Mouse (Mus musculus) ES-E14 (cell line): ENCODE results near the gene Kalrn. TPM values are rescaled to one million over a fixed set of nuclear protein-coding genes. Genes with fewer than 3 reads are reported as not detected.

Source experiments
- DNase-seq: peaks from one replicate; pipeline ENCODE4 v3.0.0-alpha.2; 2013; ENCODE audit warnings: low read depth, low spot score
- H3K27ac ChIP-seq: 2 replicates; pipeline ENCODE4 v1.5.1; 2012; ENCODE audit warnings: low read depth, mild to moderate bottlenecking, low read length, moderate library complexity, mixed read lengths; ENCODE audit not compliant: poor library complexity, insufficient read depth, severe bottlenecking
- H3K36me3 ChIP-seq: 2 replicates; pipeline ENCODE4 v1.6.1; 2012; ENCODE audit warnings: mild to moderate bottlenecking, low read length, moderate library complexity, mixed read lengths; ENCODE audit not compliant: control insufficient read depth, poor library complexity, insufficient read depth, severe bottlenecking
- H3K4me1 ChIP-seq, 2 experiments: fragments of 150-350 bp in 1 of 2; sonication (generic) in 1 of 2; 2 replicates each; pipeline ENCODE4 v1.6.1; 2012; ENCODE audit warnings: low read length in 2 of 2, mild to moderate bottlenecking in 1 of 2, mixed read lengths in 1 of 2; ENCODE audit not compliant: control insufficient read depth in 2 of 2, insufficient read depth in 2 of 2, poor library complexity in 1 of 2
- H3K4me3 ChIP-seq, 2 experiments: fragments of 150-350 bp in 1 of 2; sonication (generic) in 1 of 2; 2 replicates each; pipeline ENCODE4 v1.5.1; 2012; ENCODE audit warnings: low read length in 2 of 2, low read depth in 1 of 2, mild to moderate bottlenecking in 1 of 2, mixed read lengths in 1 of 2; ENCODE audit not compliant: insufficient read depth in 1 of 2, poor library complexity in 1 of 2, severe bottlenecking in 1 of 2
- H3K9ac ChIP-seq: 2 replicates; pipeline ENCODE4 v1.6.1; 2012; ENCODE audit warnings: low read depth, mild to moderate bottlenecking, low read length, mixed read lengths; ENCODE audit not compliant: poor library complexity, insufficient read depth, severe bottlenecking
- H3K9me3 ChIP-seq: fragments of 150-350 bp; sonication (generic); 2 replicates; pipeline ENCODE4 v1.6.1; 2012; ENCODE audit warnings: low read depth, mild to moderate bottlenecking, low read length; ENCODE audit not compliant: control insufficient read depth, insufficient read depth
- CHD2 ChIP-seq: IDR thresholded peaks from 2 replicates; pipeline ENCODE4 v1.6.1; 2014; ENCODE audit warnings: mild to moderate bottlenecking, low read depth, low read length, inconsistent platforms
- HCFC1 ChIP-seq: IDR thresholded peaks from 2 replicates; pipeline ENCODE4 v1.6.1; 2012; ENCODE audit warnings: low read length, inconsistent platforms, borderline replicate concordance; ENCODE audit not compliant: insufficient read depth
- MAFK ChIP-seq: IDR thresholded peaks from 2 replicates; pipeline ENCODE4 v1.6.1; 2014; ENCODE audit warnings: mild to moderate bottlenecking, low read depth, low read length, inconsistent platforms; ENCODE audit not compliant: insufficient read depth
- ZC3H11A ChIP-seq: IDR thresholded peaks from 2 replicates; pipeline ENCODE4 v1.6.1; 2012; ENCODE audit warnings: low read depth, mild to moderate bottlenecking, inconsistent platforms, low read length, borderline replicate concordance
- ZNF384 ChIP-seq: IDR thresholded peaks from 2 replicates; pipeline ENCODE4 v1.6.1; 2012; ENCODE audit warnings: low read depth, low read length, inconsistent platforms
- in situ Hi-C, 2 experiments: fragments of 600-800 bp; cut with MboI; formaldehyde crosslinking; loops; one replicate each; pipeline ENCODE4 v1.15.1; 2025; ENCODE audit warnings: low sequenced_read_pairs in 2 of 2, inconsistent platforms in 1 of 2; ENCODE audit not compliant: unreplicated experiment in 2 of 2
- total RNA-seq: library from RNA; depleted of rRNA; stranded (reverse); fragments of 300-350 nt; gene quantifications from 2 replicates; pipeline ENCODE4 v1.2.3, GENCODE M21; 2012; rRNA removed

The Kalrn gene
- total RNA-seq: 9.9 and 15.7 TPM in 2 replicates

DNA sequence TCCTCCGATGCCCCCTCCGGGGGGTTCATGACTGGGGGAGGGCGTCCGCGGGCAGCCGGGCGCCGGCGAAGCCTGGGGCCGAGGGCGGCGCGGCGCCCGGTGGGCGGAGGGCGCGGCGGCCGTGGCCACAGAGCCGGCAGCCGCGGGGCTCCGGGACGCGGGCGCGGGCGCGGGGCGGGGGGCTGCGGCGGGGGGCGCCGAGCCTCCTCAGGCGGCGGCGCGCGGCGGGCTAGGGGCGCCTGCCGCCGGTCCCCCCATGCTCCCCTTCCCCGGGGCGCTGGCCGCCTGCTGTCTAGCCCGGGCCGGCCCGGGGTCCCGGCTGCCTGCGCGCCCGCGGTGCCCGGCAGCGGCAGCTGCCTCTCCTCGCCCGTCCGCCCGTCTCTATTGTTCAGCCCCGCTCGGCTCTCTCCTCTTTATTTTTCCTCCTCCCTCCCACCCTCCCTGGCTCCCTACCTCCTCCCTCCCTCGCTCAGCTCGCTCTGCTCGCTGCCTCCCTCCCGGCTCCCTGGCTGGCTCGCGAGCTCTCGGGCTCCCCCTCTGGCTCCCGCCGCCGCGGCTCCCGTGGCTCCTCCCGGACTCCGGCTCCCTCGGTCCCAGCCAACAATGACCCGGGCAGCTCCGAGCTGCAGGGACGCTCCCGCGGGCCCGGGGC lies at the start of gene Kalrn:
Kalrn (minus strand) TSS at position 382 of the 652 bp plus-strand sequence.
- DNase-seq: peak; percentile 58
- in situ Hi-C loops: no loop called here
- TF ChIP-seq ZNF384: no peak
- no peak for TF ChIP-seq MAFK
- no peak for TF ChIP-seq ZC3H11A
- no peak for TF ChIP-seq HCFC1
- no peak for TF ChIP-seq CHD2
- peak within 1 kb of the TSS; percentile 64 for H3K9ac ChIP-seq
- no peaks in the 10 kb centered on the region for H3K9me3 ChIP-seq
- no peaks in the 10 kb centered on the region; a peak in 1 of 4 replicates for H3K4me1 ChIP-seq
- peak within 1 kb of the TSS; percentile 73 to 76 for H3K4me3 ChIP-seq
- H3K36me3 ChIP-seq: no peaks in the 10 kb centered on the region
- H3K27ac ChIP-seq: no peak within 1 kb of the TSS

DNA sequence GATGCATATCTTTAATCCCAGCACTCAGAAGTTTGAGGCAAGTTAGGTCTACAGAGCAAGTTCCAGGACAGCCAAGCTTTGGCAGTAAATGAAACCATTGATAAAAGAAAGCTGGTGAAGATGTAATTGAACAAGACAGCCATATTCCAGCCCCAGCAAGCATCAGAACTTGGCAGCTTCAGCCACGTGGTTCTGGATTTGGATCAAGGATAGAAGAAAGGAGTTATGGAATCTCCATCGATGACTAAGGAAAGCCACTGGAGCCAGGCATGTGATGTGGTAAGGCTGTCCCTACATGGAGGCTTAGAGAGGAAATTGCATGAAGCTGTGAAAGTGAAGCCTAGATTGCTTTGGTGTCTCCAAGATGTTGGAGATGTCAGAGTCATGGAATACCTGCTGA lies 40.7 kb upstream of the Kalrn start:
- in situ Hi-C loops: no loop called here

DNA sequence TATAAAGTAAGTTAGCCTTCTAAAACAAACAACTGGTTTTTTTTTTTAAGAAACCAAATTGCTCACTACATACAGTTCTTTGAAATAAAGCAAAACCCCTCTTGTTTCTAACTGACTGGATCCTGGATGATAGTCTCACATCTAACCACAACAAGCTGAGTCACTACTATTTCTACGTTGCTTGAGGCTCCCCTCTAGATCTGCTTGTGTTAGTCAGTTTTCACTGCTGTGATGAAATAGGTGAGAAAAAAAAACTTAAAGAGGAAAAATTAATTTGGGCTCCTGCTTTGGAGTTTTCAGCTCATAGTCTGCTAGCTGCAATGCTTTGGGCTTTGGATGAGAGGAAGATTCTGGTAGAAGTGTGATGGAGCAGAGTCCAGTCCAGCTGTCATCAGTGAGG lies 36.8 kb upstream of the Kalrn start:
- no peak for DNase-seq
- Histone ChIP-seq H3K9ac (no peak overlapping the region), H3K36me3 (no peaks in the 10 kb centered on the region), H3K27ac (no peak overlapping the region), H3K9me3 (no peaks in the 10 kb centered on the region), H3K4me3 (no peak overlapping the region), H3K4me1 (no peaks in the 10 kb centered on the region)
- in situ Hi-C loops: no loop called here
- no peak for TF ChIP-seq MAFK
- TF ChIP-seq HCFC1: no peak
- TF ChIP-seq CHD2: no peak
- no peak for TF ChIP-seq ZNF384
- no peak for TF ChIP-seq ZC3H11A

More for the DNA sequence above, 40.7 kb upstream of the Kalrn start:
- Histone ChIP-seq H3K4me1 (no peaks in the 10 kb centered on the region), H3K4me3 (no peak overlapping the region), H3K27ac (no peak overlapping the region), H3K9me3 (no peaks in the 10 kb centered on the region), H3K9ac (no peak overlapping the region), H3K36me3 (no peaks in the 10 kb centered on the region)
- TF ChIP-seq ZNF384 (no peak), ZC3H11A (no peak), MAFK (no peak), CHD2 (no peak), HCFC1 (no peak)
- no peak for DNase-seq

DNA sequence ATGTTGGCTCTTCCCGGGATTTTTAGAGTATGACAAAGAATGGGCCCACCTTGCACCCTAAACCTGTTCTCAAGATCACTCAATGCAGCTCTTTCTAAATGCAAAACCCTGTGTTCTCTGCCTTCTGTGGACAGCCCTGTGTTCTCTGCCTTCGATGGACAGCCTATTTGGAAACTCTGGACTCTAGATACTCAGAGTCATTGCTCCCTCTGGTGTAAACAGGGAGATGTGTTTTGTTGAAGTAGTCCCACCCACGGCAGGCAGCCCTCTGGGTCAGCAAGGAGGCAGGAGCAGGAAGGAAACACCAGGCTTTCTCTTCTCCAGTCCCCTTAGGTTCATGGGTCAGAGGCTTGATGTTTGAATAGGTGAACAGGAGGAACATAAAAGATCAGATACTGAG lies 32.3 kb upstream of the Kalrn start:
- Histone ChIP-seq H3K4me1 (no peaks in the 10 kb centered on the region), H3K4me3 (no peak overlapping the region), H3K9me3 (no peaks in the 10 kb centered on the region), H3K36me3 (no peaks in the 10 kb centered on the region), H3K27ac (no peak overlapping the region), H3K9ac (no peak overlapping the region)
- no peak for DNase-seq
- in situ Hi-C loops: no loop called here
- TF ChIP-seq ZNF384: no peak
- TF ChIP-seq HCFC1: no peak
- TF ChIP-seq MAFK: no peak
- TF ChIP-seq CHD2: no peak
- TF ChIP-seq ZC3H11A: no peak
